Mouse (Mus musculus) cortical plate, adult 2 months (tissue): ENCODE measurements around the gene Nenf. TPM values are rescaled to one million over a fixed set of nuclear protein-coding genes. Genes with fewer than 3 reads are reported as not detected.

ENCODE experiments used
- H3K27ac ChIP-seq: fragments of 200-500 bp; 2 replicates; pipeline ENCODE4 v1.5.1; 2012; ENCODE audit warnings: low read length, control low read depth, inconsistent platforms; ENCODE audit not compliant: insufficient read depth
- H3K4me1 ChIP-seq: fragments of 200-500 bp; 2 replicates; pipeline ENCODE4 v1.6.1; 2011; ENCODE audit warnings: low read length; ENCODE audit not compliant: control insufficient read depth, insufficient read depth
- H3K4me3 ChIP-seq: fragments of 200-500 bp; 2 replicates; pipeline ENCODE4 v1.5.1; 2011; ENCODE audit warnings: mild to moderate bottlenecking, low read length, control low read depth; ENCODE audit not compliant: insufficient read depth
- CTCF ChIP-seq: fragments of 200-500 bp; IDR thresholded peaks from 2 replicates; pipeline ENCODE4 v1.5.1; 2011; ENCODE audit warnings: mild to moderate bottlenecking, control low read depth, low read length; ENCODE audit not compliant: insufficient read depth; ENCODE audit errors: extremely low read depth
- POLR2A ChIP-seq: fragments of 200-500 bp; IDR thresholded peaks from 2 replicates; pipeline ENCODE4 v1.6.1; 2011; ENCODE audit warnings: mild to moderate bottlenecking, low read length, control low read depth; ENCODE audit not compliant: insufficient read depth; ENCODE audit errors: extremely low read depth
- polyA plus RNA-seq: library from polyadenylated mRNA; depleted of rRNA; stranded (reverse); fragments of >200 nt; gene quantifications from 2 replicates; pipeline ENCODE4 v1.2.3, GENCODE M21; 2012; rRNA removed

Gene Nenf
- polyA plus RNA-seq, 1 experiment = 175 TPM

DNA sequence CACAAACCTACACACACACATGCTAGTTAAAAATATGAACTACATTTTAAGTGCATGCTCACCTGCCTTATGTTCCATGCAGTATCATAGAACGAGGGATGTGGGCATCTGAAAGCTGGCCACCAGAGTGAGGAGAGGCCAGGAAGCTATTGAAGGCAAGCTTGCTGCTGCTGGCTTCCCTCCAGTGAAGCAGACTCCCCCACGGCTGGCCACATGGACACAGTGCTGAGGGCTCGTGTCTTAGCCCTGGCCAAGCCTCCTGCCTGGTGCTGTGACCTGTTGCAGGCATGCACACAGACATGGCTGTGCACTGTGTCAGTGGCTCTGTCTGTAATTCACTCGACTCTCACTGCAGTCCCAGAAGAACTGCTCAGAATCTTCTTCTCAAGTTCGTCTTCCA lies 58.3 kb downstream of the Nenf start:
- Histone ChIP-seq H3K4me3 (no peak overlapping the region), H3K4me1 (no peaks in the 10 kb centered on the region), H3K27ac (no peak overlapping the region)
- TF ChIP-seq POLR2A = no peak
- no peak for TF ChIP-seq CTCF

DNA sequence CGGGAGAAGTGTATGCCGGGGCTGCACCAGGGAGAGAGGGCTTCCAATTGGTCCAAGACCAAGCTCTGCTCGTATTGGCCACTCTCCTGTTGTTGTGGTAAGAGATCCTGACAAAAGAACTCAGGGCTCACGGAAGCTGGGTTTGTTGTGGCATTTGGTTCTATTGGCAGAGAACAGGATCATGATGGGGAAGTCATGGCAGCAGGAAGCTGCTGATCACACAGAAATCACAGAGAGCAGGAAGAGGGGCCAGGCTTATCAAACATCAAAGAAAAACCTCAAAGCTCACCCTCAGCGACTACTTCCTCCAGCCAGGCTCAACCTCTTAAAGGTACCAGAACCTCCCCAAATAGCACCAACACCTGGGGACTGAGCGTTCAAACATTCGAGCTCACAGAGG lies 58.9 kb downstream of the Nenf start:
- no peak overlapping the region for H3K27ac ChIP-seq
- no peak overlapping the region for H3K4me3 ChIP-seq
- TF ChIP-seq POLR2A (no peak), CTCF (no peak)
- H3K4me1 ChIP-seq = no peaks in the 10 kb centered on the region

DNA sequence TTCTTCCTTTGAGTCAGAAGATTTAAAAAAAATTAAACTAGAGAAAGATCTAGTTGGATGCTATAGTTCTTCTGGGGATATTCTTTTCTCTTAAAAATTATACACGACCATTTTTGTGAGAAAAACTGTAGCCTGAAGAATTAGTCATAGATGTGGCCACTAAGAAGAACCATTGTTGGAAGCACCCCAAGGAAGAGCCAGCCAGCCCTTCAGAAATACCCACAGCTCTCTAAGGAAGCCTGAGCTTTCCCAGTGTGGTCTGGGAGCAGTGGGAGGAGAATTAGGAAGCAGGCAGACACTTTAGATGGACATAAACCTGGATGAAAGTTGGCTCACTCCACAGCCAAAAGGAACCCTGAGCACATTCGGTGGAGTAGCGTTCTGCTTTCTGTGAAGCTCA lies 59.5 kb downstream of the Nenf start:
- no peaks in the 10 kb centered on the region for H3K4me1 ChIP-seq
- TF ChIP-seq POLR2A (no peak), CTCF (no peak)
- H3K27ac ChIP-seq = 0 out of 2 replicates have a peak overlapping the region, but pooled peaks have one; percentile 29
- H3K4me3 ChIP-seq = no peak overlapping the region

DNA sequence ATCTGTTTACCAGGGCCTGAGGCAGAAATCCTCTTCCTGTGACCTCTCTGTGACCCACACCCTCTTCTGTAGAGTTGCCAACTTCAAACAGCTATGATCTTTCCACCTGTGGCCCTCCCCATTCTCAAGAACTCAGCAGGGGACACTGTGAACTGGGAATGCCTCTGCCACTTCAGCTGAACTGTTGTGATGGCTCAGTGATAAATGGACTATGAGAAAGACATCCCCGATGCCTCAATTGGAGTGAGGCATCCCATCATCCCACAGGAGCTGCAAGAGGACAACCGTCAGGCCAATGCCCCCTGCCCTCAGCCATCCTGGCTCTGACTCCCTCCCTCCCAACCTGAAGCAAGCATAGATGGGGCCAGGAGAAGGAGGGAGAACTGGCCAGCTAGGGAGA lies 60.0 kb downstream of the Nenf start:
- TF ChIP-seq POLR2A (no peak), CTCF (no peak)
- Histone ChIP-seq H3K4me3 (no peak overlapping the region), H3K4me1 (no peaks in the 10 kb centered on the region), H3K27ac (no peak overlapping the region)

DNA sequence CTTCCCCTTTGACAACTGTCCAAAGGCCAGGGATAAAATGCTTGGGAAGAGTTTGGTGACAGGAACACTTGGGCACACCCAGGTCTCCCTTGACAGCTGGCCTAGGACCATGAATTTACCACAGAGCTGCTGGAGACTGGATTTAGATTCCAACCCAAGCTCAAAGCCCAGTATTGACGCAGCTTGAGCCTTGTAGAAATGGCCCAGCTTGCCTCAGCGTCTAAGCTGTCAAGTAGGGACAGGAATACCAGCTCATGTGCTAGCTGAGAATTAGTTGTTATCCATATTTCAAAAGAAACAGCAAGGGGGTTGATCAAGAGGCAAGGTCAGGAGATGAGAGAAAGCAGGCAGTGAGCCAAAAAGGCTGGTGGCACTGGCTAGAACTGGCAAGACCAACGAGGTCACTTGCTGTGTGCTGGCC lies 60.6 kb downstream of the Nenf start:
- no peak overlapping the region for H3K4me3 ChIP-seq
- TF ChIP-seq CTCF (no peak), POLR2A (no peak)
- no peak overlapping the region for H3K27ac ChIP-seq
- H3K4me1 ChIP-seq = no peaks in the 10 kb centered on the region

Other genes with a start within 250 kb of the Nenf start
- gene Batf3, start 220.3 kb downstream of the Nenf start, polyA plus RNA-seq = 3.2 and 4.8 TPM in 2 replicates
- not detected in 2 replicates for gene Fam71a, start 153.4 kb downstream of the Nenf start, polyA plus RNA-seq
- gene Atf3, start 100.2 kb downstream of the Nenf start, polyA plus RNA-seq = 0.72 and 0.73 TPM in 2 replicates
- 9.9 and 10.3 TPM in 2 replicates for gene Tmem206, start 7.7 kb upstream of the Nenf start, polyA plus RNA-seq
- 79.8 and 82.1 TPM in 2 replicates for gene Ppp2r5a, start 85.1 kb upstream of the Nenf start, polyA plus RNA-seq